Mouse (Mus musculus) frontal cortex, adult (tissue): ENCODE measurements around the gene 5730596B20Rik.

Source experiments
- ATAC-seq: cut with Nextera tagmentation; 2 replicates; pipeline ENCODE4 v1.9.2; 2017; ENCODE audit warnings: mild to moderate bottlenecking, moderate library complexity, mixed read lengths; ENCODE audit not compliant: low TSS enrichment

5730596B20Rik gene

GRCm38 (mm10) chr6:52162611-52163365, 14.5 kb upstream of the 5730596B20Rik start:
- no peak for ATAC-seq

- ATAC-seq = no peak
Observed at GRCm38 (mm10) chr6:52163366-52164031, 13.8 kb upstream of the 5730596B20Rik start.

- ATAC-seq = no peak
Observed at GRCm38 (mm10) chr6:52164051-52164625, 13.2 kb upstream of the 5730596B20Rik start.

- ATAC-seq = no peak
Observed at GRCm38 (mm10) chr6:52164626-52165440, 12.5 kb upstream of the 5730596B20Rik start, which contains the start of gene Hoxa2. Gene Hoxa2 (minus strand): TSS chr6:52164831.

- ATAC-seq = no peak
Observed at GRCm38 (mm10) chr6:52165441-52166370, 11.6 kb upstream of the 5730596B20Rik start.

- no peak for ATAC-seq
Observed at GRCm38 (mm10) chr6:52166431-52167077, 10.7 kb upstream of the 5730596B20Rik start.

GRCm38 (mm10) chr6:52167176-52167575, 10.1 kb upstream of the 5730596B20Rik start:
- no peak for ATAC-seq

- no peak for ATAC-seq
Observed at GRCm38 (mm10) chr6:52167736-52168161, 9.5 kb upstream of the 5730596B20Rik start.

GRCm38 (mm10) chr6:52168191-52169055, 8.9 kb upstream of the 5730596B20Rik start:
- no peak for ATAC-seq

GRCm38 (mm10) chr6:52169499-52170165, 7.7 kb upstream of the 5730596B20Rik start:
- ATAC-seq = no peak

GRCm38 (mm10) chr6:52170166-52170897, 7.0 kb upstream of the 5730596B20Rik start:
- ATAC-seq = no peak

GRCm38 (mm10) chr6:52170898-52171223, 6.4 kb upstream of the 5730596B20Rik start:
- no peak for ATAC-seq

- ATAC-seq = no peak
Observed at GRCm38 (mm10) chr6:52171331-52171730, 6.0 kb upstream of the 5730596B20Rik start.

- ATAC-seq = no peak
Observed at GRCm38 (mm10) chr6:52171938-52172337, 5.4 kb upstream of the 5730596B20Rik start.

- ATAC-seq = no peak
Observed at GRCm38 (mm10) chr6:52172501-52172900, 4.8 kb upstream of the 5730596B20Rik start.

GRCm38 (mm10) chr6:52173648-52174047, 3.6 kb upstream of the 5730596B20Rik start:
- ATAC-seq = no peak

GRCm38 (mm10) chr6:52174968-52175751, 2.1 kb upstream of the 5730596B20Rik start:
- ATAC-seq = no peak
